Mouse (Mus musculus) G1E (cell line): ENCODE data around the gene Chrm1. TPM values are rescaled to one million over a fixed set of nuclear protein-coding genes. Genes with fewer than 3 reads are reported as not detected.

ENCODE experiments used
- ATAC-seq: 2 replicates; pipeline ENCODE4 v1.8.0; 2016; ENCODE audit warnings: mild to moderate bottlenecking; ENCODE audit not compliant: insufficient number of reproducible peaks, poor library complexity, low FRiP score, severe bottlenecking; ENCODE audit errors: extremely low read depth
- DNase-seq: peaks from one replicate; pipeline ENCODE4 v3.0.0; 2012; ENCODE audit warnings: low spot score
- H3K27me3 ChIP-seq: 2 replicates; pipeline ENCODE4 v1.6.1; 2012; ENCODE audit warnings: mild to moderate bottlenecking, low read length, inconsistent platforms; ENCODE audit not compliant: insufficient read depth
- H3K36me3 ChIP-seq: replicated peaks from 2 replicates; pipeline ENCODE3; 2012; ENCODE audit warnings: mild to moderate bottlenecking, inconsistent platforms
- H3K4me1 ChIP-seq: 2 replicates; pipeline ENCODE4 v1.6.1; 2012; ENCODE audit warnings: low read depth, low read length, inconsistent platforms, mixed read lengths; ENCODE audit not compliant: insufficient read depth
- H3K4me3 ChIP-seq: 2 replicates; pipeline ENCODE4 v1.5.1; 2012; ENCODE audit warnings: low read depth, mild to moderate bottlenecking, inconsistent platforms, low read length, moderate library complexity, mixed read lengths
- H3K9me3 ChIP-seq: replicated peaks from 2 replicates; pipeline ENCODE4 v1.6.1; 2012; ENCODE audit warnings: inconsistent platforms
- CTCF ChIP-seq: IDR thresholded peaks from 2 replicates; pipeline ENCODE4 v1.5.1; 2012; ENCODE audit warnings: low read depth, low read length, inconsistent platforms, mixed read lengths
- GATA1 ChIP-seq: IDR thresholded peaks from 2 replicates; pipeline ENCODE4 v1.6.1; 2012; ENCODE audit warnings: borderline replicate concordance, low read length, inconsistent platforms, mixed read lengths
- GATA2 ChIP-seq: IDR thresholded peaks from 2 replicates; pipeline ENCODE4 v1.6.1; 2012; ENCODE audit warnings: low read depth, low read length, inconsistent platforms, borderline replicate concordance
- POLR2AphosphoS5 ChIP-seq: IDR thresholded peaks from 2 replicates; pipeline ENCODE4 v1.6.1; 2012; ENCODE audit warnings: low read depth, low read length, inconsistent platforms; ENCODE audit not compliant: insufficient replicate concordance
- TAL1 ChIP-seq: conservative IDR thresholded peaks from 2 replicates; pipeline ENCODE4 v1.6.1; 2012; ENCODE audit warnings: low read depth, low read length, inconsistent platforms, mixed read lengths
- polyA plus RNA-seq: library from polyadenylated mRNA; stranded (reverse); fragments of >175 nt; gene quantifications from 2 replicates; pipeline ENCODE4 v1.2.3, GENCODE M21; 2012
- total RNA-seq, 2 experiments: library from RNA; stranded (forward) in 1 of 2; stranded (reverse) in 1 of 2; fragments of 200-1000 nt in 1 of 2; fragments of >200 nt in 1 of 2; fragmentation: Nextera tagmentation in 1 of 2; gene quantifications; 2 replicates each; pipeline ENCODE4 v1.2.3; 2014 to 2017

Chrm1 gene
- total and polyA plus RNA-seq, 3 experiments: 0.02 to 0.11 TPM; not detected in 1

DNA sequence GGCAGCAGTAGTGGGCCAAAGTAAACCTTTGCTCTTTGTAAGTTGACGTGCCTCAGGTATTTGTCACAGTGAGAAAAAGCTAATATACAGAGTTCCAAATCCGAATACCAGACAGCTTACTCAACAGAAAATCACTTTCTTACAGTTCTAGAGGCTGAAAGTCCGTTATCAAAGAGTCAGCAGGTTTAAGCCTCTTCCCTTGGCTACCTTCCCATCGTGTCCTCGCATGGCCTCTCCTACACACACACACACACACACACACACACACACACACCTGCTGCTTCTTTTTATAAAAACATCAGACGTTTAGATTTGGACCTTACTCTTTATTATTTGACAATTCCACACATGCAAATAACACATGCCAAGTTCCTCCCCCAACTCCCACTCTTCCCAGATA, 32.8 kb upstream of the Chrm1 start:
- TF ChIP-seq GATA2 (no peak), TAL1 (no peak)
- peaks cover 2% of the 10 kb centered on the region; the same call in 1 of the 2 replicates for H3K9me3 ChIP-seq
- H3K4me1 ChIP-seq: peaks cover 2% of the 10 kb centered on the region; the same call in 1 of the 2 replicates
- H3K27me3 ChIP-seq: peaks cover 66% of the 10 kb centered on the region
- H3K4me3 ChIP-seq: no peak overlapping the region
- H3K36me3 ChIP-seq: no peaks in the 10 kb centered on the region
- ATAC-seq (no peak), DNase-seq (no peak)

DNA sequence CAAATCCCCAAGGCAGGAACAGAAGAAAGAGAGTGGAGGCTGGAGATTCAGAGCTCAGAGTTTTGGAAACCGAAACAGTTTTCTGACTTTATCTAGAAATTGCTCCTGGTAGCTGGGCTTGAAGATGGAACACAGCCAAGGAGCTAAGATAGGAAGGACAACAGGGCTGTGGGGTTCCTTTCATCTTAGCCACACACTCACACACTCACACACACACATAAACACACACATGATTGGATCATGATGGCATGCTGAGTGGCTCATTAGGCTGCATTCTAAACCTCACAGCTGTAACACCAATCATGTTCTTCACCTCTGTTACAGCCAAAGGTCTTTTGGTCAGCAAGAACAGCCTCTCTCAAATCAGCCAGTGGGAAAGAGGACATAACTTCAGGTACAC, 31.6 kb upstream of the Chrm1 start:
- Histone ChIP-seq H3K9me3 (peaks cover 2% of the 10 kb centered on the region; the same call in 1 of the 2 replicates), H3K4me3 (no peak overlapping the region), H3K4me1 (peaks cover 1% of the 10 kb centered on the region; the same call in 1 of the 2 replicates), H3K36me3 (no peaks in the 10 kb centered on the region), H3K27me3 (peaks cover 54% of the 10 kb centered on the region)
- no peak for DNase-seq
- ATAC-seq: no peak
- TF ChIP-seq TAL1 (no peak), GATA2 (no peak), CTCF (no peak), GATA1 (no peak)

DNA sequence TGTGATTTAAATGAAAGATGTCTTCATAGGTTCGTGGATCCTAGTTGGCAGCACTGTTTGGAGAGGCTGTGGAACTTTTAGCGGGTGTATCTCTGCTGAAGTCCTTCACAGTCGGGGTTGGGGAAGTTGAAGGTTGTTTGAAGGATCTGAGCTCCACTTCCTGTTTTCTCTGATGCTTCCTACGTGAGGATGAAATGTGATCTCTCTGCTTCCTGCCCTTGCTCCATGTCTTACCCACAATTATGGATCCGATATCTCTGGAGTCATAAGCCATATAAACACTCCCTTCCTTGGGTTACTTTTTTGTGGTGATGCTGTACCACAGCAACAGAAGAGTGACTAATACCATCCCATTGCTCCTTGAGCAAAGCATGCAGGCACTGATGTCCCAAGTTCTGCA, 21.5 kb upstream of the Chrm1 start:
- H3K36me3 ChIP-seq: no peaks in the 10 kb centered on the region
- DNase-seq (no peak), ATAC-seq (no peak)
- TF ChIP-seq GATA2 (no peak), CTCF (no peak), TAL1 (no peak), POLR2AphosphoS5 (no peak), GATA1 (no peak)
- H3K9me3 ChIP-seq: no peaks in the 10 kb centered on the region
- H3K27me3 ChIP-seq: peaks cover 2% of the 10 kb centered on the region; the same call in 1 of the 2 replicates
- H3K4me3 ChIP-seq: no peak overlapping the region
- H3K4me1 ChIP-seq: peaks cover 12% of the 10 kb centered on the region

DNA sequence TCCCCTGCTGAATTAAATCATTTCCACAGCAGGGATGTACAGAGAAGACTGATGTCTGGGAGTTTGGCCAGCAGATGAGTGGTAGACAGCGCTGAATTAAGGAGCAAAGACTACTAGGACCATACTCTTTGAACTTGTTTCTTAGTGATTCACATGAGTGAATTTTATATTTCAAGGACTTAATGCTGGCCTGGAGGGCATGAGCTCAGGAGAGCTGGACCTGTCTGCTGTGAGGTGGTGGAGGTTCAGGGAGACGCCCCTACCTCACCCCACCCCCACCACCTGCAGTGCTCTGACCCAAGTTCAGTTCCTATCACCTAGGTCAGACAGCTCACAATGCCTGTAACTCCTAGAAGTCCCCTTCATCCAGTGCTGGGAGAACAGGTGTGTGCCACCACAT, 17.2 kb upstream of the Chrm1 start:
- H3K9me3 ChIP-seq: no peaks in the 10 kb centered on the region
- no peak overlapping the region for H3K4me3 ChIP-seq
- ATAC-seq (no peak), DNase-seq (no peak)
- H3K27me3 ChIP-seq: peaks cover 9% of the 10 kb centered on the region
- no peaks in the 10 kb centered on the region for H3K36me3 ChIP-seq
- TF ChIP-seq GATA1 (no peak), POLR2AphosphoS5 (no peak), GATA2 (no peak), CTCF (no peak), TAL1 (no peak)
- peaks cover 12% of the 10 kb centered on the region for H3K4me1 ChIP-seq

DNA sequence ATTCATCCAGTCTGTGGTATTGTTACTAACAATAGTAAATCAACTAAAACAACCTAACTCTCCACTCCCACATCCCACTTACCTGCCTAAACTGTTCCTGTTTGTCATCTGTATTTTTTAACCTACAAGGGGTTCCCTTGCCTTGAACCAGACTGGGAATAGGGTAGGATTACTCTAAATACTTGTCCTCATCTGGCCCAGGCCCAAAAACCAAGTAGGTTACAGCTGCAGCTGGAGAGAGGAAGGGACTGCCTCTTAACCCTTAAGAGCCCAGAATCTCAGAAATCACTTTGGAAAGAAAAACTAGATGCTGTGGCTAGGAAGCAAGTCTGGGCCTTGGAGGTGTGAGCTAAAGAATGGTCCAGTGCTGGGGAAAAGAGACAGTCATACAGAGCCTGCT, 7.8 kb upstream of the Chrm1 start:
- Histone ChIP-seq H3K4me3 (no peak overlapping the region), H3K9me3 (no peaks in the 10 kb centered on the region), H3K36me3 (no peaks in the 10 kb centered on the region), H3K27me3 (peaks cover 16% of the 10 kb centered on the region), H3K4me1 (peaks cover 27% of the 10 kb centered on the region)
- DNase-seq: no peak
- TF ChIP-seq POLR2AphosphoS5 (no peak), GATA2 (no peak), TAL1 (no peak), CTCF (no peak), GATA1 (no peak)
- no peak for ATAC-seq

DNA sequence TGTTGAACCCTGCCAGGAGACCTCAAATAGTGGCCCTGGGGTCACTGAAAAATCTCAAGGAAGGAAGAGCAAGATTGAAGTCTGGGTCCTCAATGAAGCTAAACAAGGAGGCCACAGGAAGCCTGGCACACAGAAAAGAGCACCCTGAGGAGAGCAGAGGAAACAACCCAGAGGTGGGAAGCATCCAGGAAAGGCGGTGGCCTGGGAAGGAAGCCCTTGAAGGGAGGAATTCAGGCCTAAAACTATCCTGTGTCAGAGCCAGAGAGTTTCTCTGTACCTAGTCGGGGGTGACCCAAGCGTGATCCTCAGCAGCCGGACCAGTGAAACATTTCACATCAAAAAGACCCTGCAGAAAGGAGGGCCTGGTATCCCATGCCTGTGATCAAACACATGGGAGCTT, 7.2 kb upstream of the Chrm1 start:
- H3K36me3 ChIP-seq: no peaks in the 10 kb centered on the region
- H3K27me3 ChIP-seq: peaks cover 16% of the 10 kb centered on the region
- H3K9me3 ChIP-seq: no peaks in the 10 kb centered on the region
- DNase-seq (no peak), ATAC-seq (no peak)
- TF ChIP-seq TAL1 (no peak), GATA2 (no peak), GATA1 (no peak), POLR2AphosphoS5 (no peak), CTCF (no peak)
- peaks cover 28% of the 10 kb centered on the region for H3K4me1 ChIP-seq
- H3K4me3 ChIP-seq: no peak overlapping the region
